Mouse (Mus musculus): ENCODE measurements at regions not wholly inside any gene's neighbourhood (a gene's known extent, or its start where the extent isn't known, plus 50 kb on each side); places are given as distances from the start of the nearest gene placed in this dataset.
"Not testable (repeated sequence)": the region's sequence is repeated elsewhere in the genome, so short reads cannot be mapped to it uniquely, and the experiment has no call there.

GRCm38 (mm10) chr12:10941064-10941463 lies 209.8 kb downstream of the Kcns3 start:
- 79% methylated on average over 3 of the region's 3 CpGs for WGBS

GRCm38 (mm10) chr12:10900054-10900453 lies 250.8 kb downstream of the Kcns3 start:
- 96% methylated on average over 8 of the region's 14 CpGs for WGBS
- H3K4me2 ChIP-seq (replicated peaks; ENCODE audit: low read depth, low read length, severe bottlenecking); H3K9me3 ChIP-seq (ENCODE audit: control insufficient read depth, low read length); H3K9ac ChIP-seq (ENCODE audit: low read depth, low read length, severe bottlenecking); H3K36me3 ChIP-seq (ENCODE audit: control insufficient read depth, insufficient read depth, low read length); H3K27ac ChIP-seq (replicated peaks; ENCODE audit: low read depth, low read length); DNase-seq (ENCODE audit: low spot score); H3K27me3 ChIP-seq (ENCODE audit: control insufficient read depth, insufficient read depth, low read length); H3K4me3 ChIP-seq (replicated peaks; ENCODE audit: low read length); H3K4me1 ChIP-seq (ENCODE audit: control insufficient read depth, insufficient read depth, low read length); ATAC-seq (ENCODE audit: low FRiP score, low read depth): not testable (repeated sequence)

More at GRCm38 (mm10) chr12:10941064-10941463, 209.8 kb downstream of the Kcns3 start:
- Histone ChIP-seq H3K4me2 (replicated peaks; ENCODE audit: low read depth, low read length, severe bottlenecking) (no peak overlapping the region), H3K4me3 (replicated peaks; ENCODE audit: low read length) (no peak overlapping the region), H3K27ac (replicated peaks; ENCODE audit: low read depth, low read length) (no peak overlapping the region), H3K4me1 (ENCODE audit: control insufficient read depth, insufficient read depth, low read length) (no peaks in the 10 kb centered on the region), H3K9me3 (ENCODE audit: control insufficient read depth, low read length) (no peaks in the 10 kb centered on the region), H3K36me3 (ENCODE audit: control insufficient read depth, insufficient read depth, low read length) (no peaks in the 10 kb centered on the region), H3K27me3 (ENCODE audit: control insufficient read depth, insufficient read depth, low read length) (no peaks in the 10 kb centered on the region), H3K9ac (ENCODE audit: low read depth, low read length, severe bottlenecking) (no peak overlapping the region)
- DNase-seq (ENCODE audit: low spot score) (no peak), ATAC-seq (ENCODE audit: low FRiP score, low read depth) (no peak)
- TF ChIP-seq POLR2A (IDR thresholded peaks at IDR 0.05; ENCODE audit: borderline replicate concordance, extremely low read depth, insufficient read depth, insufficient read length) = no peak

DNA sequence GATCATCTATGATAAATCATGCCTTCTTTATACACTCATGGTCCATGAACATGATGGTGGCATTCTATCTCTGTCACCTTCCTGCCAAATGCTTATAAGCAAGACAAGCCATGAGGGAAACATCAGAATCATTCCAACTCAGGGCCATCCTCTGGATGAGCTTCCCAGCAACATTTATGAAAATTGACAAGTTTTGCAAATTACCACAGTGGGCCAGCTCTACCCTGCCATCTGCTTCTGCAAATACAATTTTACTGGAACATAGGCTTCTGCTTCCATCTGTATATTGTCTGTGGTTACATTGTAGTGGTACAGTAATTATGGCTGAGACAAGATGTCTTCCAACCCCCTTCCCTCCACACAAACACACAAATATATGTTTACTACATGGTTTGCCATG lies 272.1 kb downstream of the Kcns3 start:
- Histone ChIP-seq H3K4me3 (replicated peaks; ENCODE audit: low read length) (no peak overlapping the region), H3K27ac (replicated peaks; ENCODE audit: low read depth, low read length) (no peak overlapping the region), H3K4me1 (ENCODE audit: control insufficient read depth, insufficient read depth, low read length) (no peaks in the 10 kb centered on the region), H3K27me3 (ENCODE audit: control insufficient read depth, insufficient read depth, low read length) (no peaks in the 10 kb centered on the region), H3K36me3 (ENCODE audit: control insufficient read depth, insufficient read depth, low read length) (no peaks in the 10 kb centered on the region), H3K9ac (ENCODE audit: low read depth, low read length, severe bottlenecking) (no peak overlapping the region), H3K9me3 (ENCODE audit: control insufficient read depth, low read length) (no peaks in the 10 kb centered on the region), H3K4me2 (replicated peaks; ENCODE audit: low read depth, low read length, severe bottlenecking) (no peak overlapping the region)
- DNase-seq (ENCODE audit: low spot score) = no peak
- ATAC-seq (ENCODE audit: low FRiP score, low read depth) = no peak
- no peak for TF ChIP-seq POLR2A (IDR thresholded peaks at IDR 0.05; ENCODE audit: borderline replicate concordance, extremely low read depth, insufficient read depth, insufficient read length)

- H3K9ac ChIP-seq (ENCODE audit: low read depth, low read length, severe bottlenecking) = no peak overlapping the region
- no peaks in the 10 kb centered on the region for H3K36me3 ChIP-seq (ENCODE audit: control insufficient read depth, insufficient read depth, low read length)
- no peaks in the 10 kb centered on the region for H3K9me3 ChIP-seq (ENCODE audit: control insufficient read depth, low read length)
- H3K27ac ChIP-seq (replicated peaks; ENCODE audit: low read depth, low read length) = no peak overlapping the region
- no peaks in the 10 kb centered on the region for H3K27me3 ChIP-seq (ENCODE audit: control insufficient read depth, insufficient read depth, low read length)
- no peak overlapping the region for H3K4me3 ChIP-seq (replicated peaks; ENCODE audit: low read length)
- no peak for DNase-seq (ENCODE audit: low spot score)
- no peak for ATAC-seq (ENCODE audit: low FRiP score, low read depth)
- no peak overlapping the region for H3K4me2 ChIP-seq (replicated peaks; ENCODE audit: low read depth, low read length, severe bottlenecking)
- TF ChIP-seq POLR2A (IDR thresholded peaks at IDR 0.05; ENCODE audit: borderline replicate concordance, extremely low read depth, insufficient read depth, insufficient read length) = no peak
- H3K4me1 ChIP-seq (ENCODE audit: control insufficient read depth, insufficient read depth, low read length) = no peaks in the 10 kb centered on the region
- WGBS = 73% methylated on average over 9 of the region's 9 CpGs
Observed at GRCm38 (mm10) chr12:10874589-10875554, 276.0 kb downstream of the Kcns3 start.

- ATAC-seq (ENCODE audit: low FRiP score, low read depth) = no peak
- Histone ChIP-seq H3K27me3 (ENCODE audit: control insufficient read depth, insufficient read depth, low read length) (no peaks in the 10 kb centered on the region), H3K9me3 (ENCODE audit: control insufficient read depth, low read length) (no peaks in the 10 kb centered on the region), H3K4me2 (replicated peaks; ENCODE audit: low read depth, low read length, severe bottlenecking) (no peak overlapping the region), H3K27ac (replicated peaks; ENCODE audit: low read depth, low read length) (no peak overlapping the region), H3K4me1 (ENCODE audit: control insufficient read depth, insufficient read depth, low read length) (no peaks in the 10 kb centered on the region), H3K9ac (ENCODE audit: low read depth, low read length, severe bottlenecking) (no peak overlapping the region), H3K36me3 (ENCODE audit: control insufficient read depth, insufficient read depth, low read length) (no peaks in the 10 kb centered on the region), H3K4me3 (replicated peaks; ENCODE audit: low read length) (no peak overlapping the region)
- TF ChIP-seq POLR2A (IDR thresholded peaks at IDR 0.05; ENCODE audit: borderline replicate concordance, extremely low read depth, insufficient read depth, insufficient read length) = no peak
- WGBS = 80% methylated on average over 4 of the region's 4 CpGs
- DNase-seq (ENCODE audit: low spot score) = no peak
Observed at GRCm38 (mm10) chr12:10873716-10874401, 277.0 kb downstream of the Kcns3 start.
